Mouse (Mus musculus) E14TG2a.4 (cell line): Measurements from ENCODE around the gene Tmem204.
"Not testable (repeated sequence)": the region's sequence is repeated elsewhere in the genome, so short reads cannot be mapped to it uniquely, and the experiment has no call there.

Source experiments
- H3K27me3 ChIP-seq: 2 replicates; pipeline ENCODE4 v1.6.1; 2014; ENCODE audit warnings: low read length, control low read depth; ENCODE audit not compliant: insufficient read depth
- H3K36me3 ChIP-seq: 2 replicates; pipeline ENCODE4 v1.6.1; 2014; ENCODE audit warnings: low read length, control low read depth; ENCODE audit not compliant: insufficient read depth
- H3K4me1 ChIP-seq: replicated peaks from 2 replicates; pipeline ENCODE4 v1.6.1; 2014; ENCODE audit warnings: low read depth, low read length, control low read depth
- H3K4me3 ChIP-seq: replicated peaks from 2 replicates; pipeline ENCODE4 v1.5.1; 2014; ENCODE audit warnings: mild to moderate bottlenecking, low read length
- H3K9me3 ChIP-seq: 2 replicates; pipeline ENCODE4 v1.6.1; 2014; ENCODE audit warnings: low read length, control low read depth
- CTCF ChIP-seq: conservative IDR thresholded peaks from 2 replicates; pipeline ENCODE4 v1.5.1; 2014; ENCODE audit warnings: low read length
- NANOG ChIP-seq: IDR thresholded peaks from 2 replicates; pipeline ENCODE4 v1.6.1; 2014; ENCODE audit warnings: borderline replicate concordance, low read length, mixed read lengths
- POU5F1 ChIP-seq: IDR thresholded peaks from 2 replicates; pipeline ENCODE4 v1.6.1; 2014; ENCODE audit warnings: low read length, borderline replicate concordance

The Tmem204 gene

GRCm38 (mm10) chr17:25083444-25083931 lies at the start of gene Tmem204:
Gene Tmem204, minus strand, starts transcription at chr17:25083591.
- Histone ChIP-seq H3K27me3 (no peaks in the 10 kb centered on the region), H3K4me1 (peaks cover 22% of the 10 kb centered on the region), H3K36me3 (peaks cover 20% of the 10 kb centered on the region), H3K9me3 (no peaks in the 10 kb centered on the region), H3K4me3 (no peak within 1 kb of the TSS)
- TF ChIP-seq CTCF (peak; percentile 30; the same call in 1 of the 2 replicates), POU5F1 (no peak), NANOG (no peak)

DNA sequence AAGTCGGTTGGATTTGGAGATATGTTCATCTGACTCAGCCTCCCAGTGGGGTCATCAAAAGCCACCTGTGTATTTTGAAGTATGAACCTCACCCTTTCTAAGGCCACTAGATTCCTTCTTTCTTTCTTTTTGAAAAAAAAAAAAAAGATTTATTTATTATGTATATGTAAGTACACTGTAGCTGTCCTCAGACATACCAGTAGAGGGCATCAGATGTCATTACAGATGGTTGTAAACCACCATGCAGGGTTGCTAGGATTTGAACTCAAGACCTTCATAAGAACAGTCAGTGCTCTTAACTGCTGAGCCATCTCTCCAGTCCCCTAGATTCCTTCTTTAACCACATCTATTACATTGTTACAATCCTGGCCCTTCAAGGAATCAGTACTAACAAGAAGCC lies 46.7 kb upstream of the Tmem204 start:
- Histone ChIP-seq H3K36me3 (no peaks in the 10 kb centered on the region), H3K9me3 (no peaks in the 10 kb centered on the region), H3K4me3 (no peak overlapping the region), H3K27me3 (no peaks in the 10 kb centered on the region), H3K4me1 (peaks cover 20% of the 10 kb centered on the region)
- TF ChIP-seq NANOG (no peak), POU5F1 (no peak), CTCF (no peak)

DNA sequence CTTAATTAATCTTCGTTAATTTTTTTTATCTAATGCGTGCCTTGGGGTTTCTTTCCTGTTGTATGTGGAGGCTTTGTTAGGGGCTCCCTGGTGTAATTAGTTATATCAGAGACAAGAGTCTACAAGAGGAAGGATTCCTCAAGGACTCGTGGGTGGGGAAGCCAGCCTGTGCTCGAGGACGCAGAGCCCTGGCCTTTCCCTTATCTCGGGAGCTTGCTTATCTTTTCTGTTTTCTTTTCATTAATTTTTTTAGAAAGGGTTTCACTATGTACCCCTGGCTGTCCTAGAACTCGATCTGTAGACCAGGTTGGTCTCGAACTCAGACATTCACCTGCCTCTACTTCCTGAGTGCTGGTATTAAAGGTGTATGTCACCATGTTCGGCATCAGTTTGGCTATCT lies 44.3 kb upstream of the Tmem204 start:
- peaks cover 5% of the 10 kb centered on the region; the same call in 1 of the 2 replicates for H3K27me3 ChIP-seq
- H3K4me3 ChIP-seq = no peak overlapping the region
- H3K36me3 ChIP-seq = no peaks in the 10 kb centered on the region
- TF ChIP-seq NANOG (no peak), POU5F1 (no peak)
- H3K9me3 ChIP-seq = no peaks in the 10 kb centered on the region
- peaks cover 5% of the 10 kb centered on the region; the same call in 1 of the 2 replicates for H3K4me1 ChIP-seq

DNA sequence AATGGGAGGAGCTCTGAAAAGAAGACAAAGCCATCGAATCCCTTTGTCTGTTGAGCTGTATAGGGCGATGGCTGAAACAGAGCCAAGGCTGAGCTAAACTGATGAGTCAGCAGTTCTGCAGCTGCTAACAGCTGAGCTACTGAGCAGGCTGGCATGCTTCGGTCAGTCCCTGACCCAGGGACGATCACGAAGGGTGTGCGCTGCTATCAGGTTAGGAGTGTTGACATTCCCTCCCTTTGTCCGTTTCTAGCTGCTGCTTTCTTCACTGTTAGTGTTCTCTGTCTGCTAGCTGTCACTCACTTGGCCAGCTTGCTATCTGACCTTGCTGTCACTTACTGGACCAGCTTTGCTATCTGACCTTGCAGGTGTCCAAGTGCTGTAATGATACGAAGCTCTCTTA lies 43.7 kb upstream of the Tmem204 start:
- TF ChIP-seq POU5F1 (no peak), NANOG (no peak), CTCF (no peak)
- Histone ChIP-seq H3K27me3 (peaks cover 7% of the 10 kb centered on the region; the same call in 1 of the 2 replicates), H3K4me3 (no peak overlapping the region), H3K4me1 (peaks cover 4% of the 10 kb centered on the region; the same call in 1 of the 2 replicates), H3K9me3 (no peaks in the 10 kb centered on the region), H3K36me3 (no peaks in the 10 kb centered on the region)

GRCm38 (mm10) chr17:25125442-25126060 lies 42.2 kb upstream of the Tmem204 start:
- H3K4me3 ChIP-seq, H3K9me3 ChIP-seq, H3K36me3 ChIP-seq, H3K4me1 ChIP-seq: not testable (repeated sequence)
- peaks cover 10% of the 10 kb centered on the region for H3K27me3 ChIP-seq

- peaks cover 4% of the 10 kb centered on the region; the same call in 1 of the 2 replicates for H3K4me1 ChIP-seq
- H3K9me3 ChIP-seq = no peaks in the 10 kb centered on the region
- H3K27me3 ChIP-seq = peaks cover 14% of the 10 kb centered on the region
- no peak overlapping the region for H3K4me3 ChIP-seq
- TF ChIP-seq CTCF = peak; percentile 66
- no peak for TF ChIP-seq POU5F1
- no peak for TF ChIP-seq NANOG
- H3K36me3 ChIP-seq = no peaks in the 10 kb centered on the region
These were observed 40.6 kb upstream of the Tmem204 start for GRCm38 (mm10) chr17:25123979-25124378.

DNA sequence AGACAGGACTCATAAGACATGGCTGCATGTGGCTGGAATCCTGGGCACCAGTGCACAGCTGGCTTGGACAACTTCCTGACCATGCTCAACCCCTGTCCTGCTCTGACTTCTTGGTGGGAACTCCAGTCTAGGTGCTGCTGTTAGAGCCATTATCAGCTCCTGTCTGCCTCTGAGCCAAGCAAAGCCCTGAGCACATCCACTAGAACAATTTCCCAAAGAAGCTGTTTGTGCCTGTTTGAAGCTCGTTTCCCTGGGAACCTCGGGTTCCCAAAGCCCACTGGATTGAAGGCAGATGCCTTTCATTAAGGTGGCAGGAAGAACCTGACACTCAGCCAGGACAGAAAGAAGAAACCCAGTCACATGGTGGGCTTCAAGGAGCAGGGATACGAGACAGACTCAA lies 37.0 kb upstream of the Tmem204 start, which contains the start of gene Ptx4:
TSS of gene Ptx4 (plus strand) at position 355 of the 400 bp plus-strand sequence.
- TF ChIP-seq CTCF (no peak), POU5F1 (no peak), NANOG (no peak)
- peaks cover 15% of the 10 kb centered on the region for H3K4me1 ChIP-seq
- peaks cover 14% of the 10 kb centered on the region for H3K27me3 ChIP-seq
- no peaks in the 10 kb centered on the region for H3K9me3 ChIP-seq
- no peak within 1 kb of the TSS for H3K4me3 ChIP-seq
- no peaks in the 10 kb centered on the region for H3K36me3 ChIP-seq

DNA sequence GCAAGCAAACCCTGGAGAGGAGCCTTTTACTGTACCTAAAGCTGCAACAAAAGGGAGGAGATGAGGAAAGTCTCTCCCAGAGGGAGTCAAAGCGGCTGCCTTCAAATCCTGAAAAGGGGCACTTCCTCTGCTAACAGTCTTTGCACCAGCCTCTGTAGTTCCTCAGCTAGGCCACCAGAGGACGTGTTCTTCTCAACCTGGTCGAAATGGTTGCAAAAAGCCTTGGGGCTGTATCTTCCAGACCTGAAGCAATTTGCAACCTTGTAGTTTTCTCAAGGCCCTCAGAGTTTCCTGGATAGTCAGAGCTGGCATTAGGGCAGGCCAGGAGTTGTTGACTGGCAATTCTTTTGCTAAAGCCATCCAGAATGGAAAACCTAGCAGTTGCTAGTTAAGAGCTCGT lies 33.9 kb upstream of the Tmem204 start:
- H3K9me3 ChIP-seq = no peaks in the 10 kb centered on the region
- TF ChIP-seq CTCF = peak; percentile 100
- no peak for TF ChIP-seq POU5F1
- TF ChIP-seq NANOG = no peak
- H3K27me3 ChIP-seq = peaks cover 8% of the 10 kb centered on the region
- H3K4me1 ChIP-seq = peaks cover 24% of the 10 kb centered on the region
- H3K4me3 ChIP-seq = no peak overlapping the region
- peaks cover 26% of the 10 kb centered on the region for H3K36me3 ChIP-seq
